Mouse (Mus musculus): ENCODE data around the gene Cmss1. TPM values are rescaled to one million over a fixed set of nuclear protein-coding genes. Genes with fewer than 3 reads are reported as not detected.

Cmss1 gene
- total and polyA plus RNA-seq, 2 experiments from 2014 or later = 12.0 to 43.4 TPM

GRCm38 (mm10) chr16:57550088-57550487, 56.6 kb downstream of the Cmss1 start:
- WGBS = 62% methylated on average over 3 of the region's 3 CpGs
- Histone ChIP-seq H3K27me3 (ENCODE audit: insufficient read depth, low read length) (peaks cover 9% of the 10 kb centered on the region), H3K4me3 (ENCODE audit: low read depth, low read length) (no peak overlapping the region), H3K4me2 (ENCODE audit: low read depth) (no peak overlapping the region), H3K9me3 (ENCODE audit: low read length) (no peaks in the 10 kb centered on the region), H3K9ac (no peak overlapping the region), H3K36me3 (ENCODE audit: insufficient read depth) (no peaks in the 10 kb centered on the region), H3K27ac (ENCODE audit: low read depth, low read length) (no peak overlapping the region), H3K4me1 (ENCODE audit: insufficient read depth) (no peaks in the 10 kb centered on the region)
- ATAC-seq = no peak
- no peak for TF ChIP-seq CTCF (IDR thresholded peaks at IDR 0.05; ENCODE audit: low read depth)
- DNase-seq = no peak

GRCm38 (mm10) chr16:57549061-57550037, 57.3 kb downstream of the Cmss1 start:
- no peaks in the 10 kb centered on the region; the same call in 1 of the 2 replicates for H3K4me1 ChIP-seq (ENCODE audit: insufficient read depth)
- DNase-seq = peak; percentile 63
- peak; percentile 97 for ATAC-seq
- no peak for TF ChIP-seq CTCF (IDR thresholded peaks at IDR 0.05; ENCODE audit: low read depth)
- no peaks in the 10 kb centered on the region for H3K36me3 ChIP-seq (ENCODE audit: insufficient read depth)
- peaks cover 9% of the 10 kb centered on the region for H3K27me3 ChIP-seq (ENCODE audit: insufficient read depth, low read length)
- no peaks in the 10 kb centered on the region for H3K9me3 ChIP-seq (ENCODE audit: low read length)
- H3K4me2 ChIP-seq (ENCODE audit: low read depth) = peak overlapping the region; percentile 97
- WGBS = 2% methylated on average over 64 of the region's 64 CpGs
- H3K4me3 ChIP-seq (ENCODE audit: low read depth, low read length) = peak overlapping the region; percentile 60
- H3K9ac ChIP-seq = peak overlapping the region; percentile 59
- no peak overlapping the region for H3K27ac ChIP-seq (ENCODE audit: low read depth, low read length)

- no peak for ATAC-seq
- 65% methylated on average over 2 of the region's 2 CpGs for WGBS
- peak overlapping the region; percentile 97 for H3K4me2 ChIP-seq (ENCODE audit: low read depth)
- no peak overlapping the region for H3K27ac ChIP-seq (ENCODE audit: low read depth, low read length)
- H3K9ac ChIP-seq = peak overlapping the region; percentile 59; the same call in 1 of the 2 replicates
- no peak for TF ChIP-seq CTCF (IDR thresholded peaks at IDR 0.05; ENCODE audit: low read depth)
- H3K4me3 ChIP-seq (ENCODE audit: low read depth, low read length) = peak overlapping the region; percentile 60
- H3K9me3 ChIP-seq (ENCODE audit: low read length) = no peaks in the 10 kb centered on the region
- DNase-seq = no peak
- H3K4me1 ChIP-seq (ENCODE audit: insufficient read depth) = no peaks in the 10 kb centered on the region; the same call in 1 of the 2 replicates
- H3K36me3 ChIP-seq (ENCODE audit: insufficient read depth) = no peaks in the 10 kb centered on the region
- peaks cover 9% of the 10 kb centered on the region for H3K27me3 ChIP-seq (ENCODE audit: insufficient read depth, low read length)
Measured at GRCm38 (mm10) chr16:57548608-57549007, 58.1 kb downstream of the Cmss1 start.

- no peak overlapping the region for H3K9ac ChIP-seq
- TF ChIP-seq CTCF (IDR thresholded peaks at IDR 0.05; ENCODE audit: low read depth) = no peak
- H3K4me1 ChIP-seq (ENCODE audit: insufficient read depth) = no peaks in the 10 kb centered on the region; the same call in 1 of the 2 replicates
- ATAC-seq = no peak
- peaks cover 9% of the 10 kb centered on the region for H3K27me3 ChIP-seq (ENCODE audit: insufficient read depth, low read length)
- H3K9me3 ChIP-seq (ENCODE audit: low read length) = no peaks in the 10 kb centered on the region
- WGBS = 31% methylated on average over 1 of the region's 1 CpGs
- H3K36me3 ChIP-seq (ENCODE audit: insufficient read depth) = no peaks in the 10 kb centered on the region
- H3K4me2 ChIP-seq (ENCODE audit: low read depth) = no peak overlapping the region
- no peak overlapping the region for H3K27ac ChIP-seq (ENCODE audit: low read depth, low read length)
- DNase-seq = no peak
- no peak overlapping the region for H3K4me3 ChIP-seq (ENCODE audit: low read depth, low read length)
Measured at GRCm38 (mm10) chr16:57546355-57546754, 60.3 kb downstream of the Cmss1 start.

GRCm38 (mm10) chr16:57544441-57544840, 62.2 kb downstream of the Cmss1 start:
- H3K4me1 ChIP-seq (ENCODE audit: insufficient read depth) = no peaks in the 10 kb centered on the region; the same call in 1 of the 2 replicates
- no peak overlapping the region for H3K27ac ChIP-seq (ENCODE audit: low read depth, low read length)
- ATAC-seq = no peak; the same call in 1 of the 2 replicates
- 0 out of 2 replicates have a peak, but pooled peaks cover under 1% of the 10 kb centered on the region for H3K27me3 ChIP-seq (ENCODE audit: insufficient read depth, low read length)
- DNase-seq = no peak
- 48% methylated on average over 8 of the region's 8 CpGs for WGBS
- H3K4me3 ChIP-seq (ENCODE audit: low read depth, low read length) = no peak overlapping the region
- H3K9ac ChIP-seq = no peak overlapping the region
- no peak for TF ChIP-seq CTCF (IDR thresholded peaks at IDR 0.05; ENCODE audit: low read depth)
- H3K9me3 ChIP-seq (ENCODE audit: low read length) = no peaks in the 10 kb centered on the region
- H3K36me3 ChIP-seq (ENCODE audit: insufficient read depth) = no peaks in the 10 kb centered on the region
- H3K4me2 ChIP-seq (ENCODE audit: low read depth) = no peak overlapping the region

- no peaks in the 10 kb centered on the region for H3K27me3 ChIP-seq (ENCODE audit: insufficient read depth, low read length)
Measured at GRCm38 (mm10) chr16:57543243-57543642, 63.4 kb downstream of the Cmss1 start.

GRCm38 (mm10) chr16:57536511-57536910, 70.2 kb downstream of the Cmss1 start:
- no peak for TF ChIP-seq CTCF (IDR thresholded peaks at IDR 0.05; ENCODE audit: low read depth)
- H3K27ac ChIP-seq (ENCODE audit: low read depth, low read length) = no peak overlapping the region
- 84% methylated on average over 7 of the region's 7 CpGs for WGBS
- H3K36me3 ChIP-seq (ENCODE audit: insufficient read depth) = no peaks in the 10 kb centered on the region
- no peaks in the 10 kb centered on the region for H3K27me3 ChIP-seq (ENCODE audit: insufficient read depth, low read length)
- no peak overlapping the region for H3K4me3 ChIP-seq (ENCODE audit: low read depth, low read length)
- H3K4me1 ChIP-seq (ENCODE audit: insufficient read depth) = no peaks in the 10 kb centered on the region
- H3K9ac ChIP-seq = no peak overlapping the region
- DNase-seq = no peak
- no peak for ATAC-seq
- H3K4me2 ChIP-seq (ENCODE audit: low read depth) = no peak overlapping the region
- H3K9me3 ChIP-seq (ENCODE audit: low read length) = no peaks in the 10 kb centered on the region

More at GRCm38 (mm10) chr16:57543243-57543642, 63.4 kb downstream of the Cmss1 start:
- DNase-seq = no peak
- no peak for TF ChIP-seq CTCF (IDR thresholded peaks at IDR 0.05; ENCODE audit: low read depth)
- Histone ChIP-seq H3K9ac (no peak overlapping the region), H3K4me2 (ENCODE audit: low read depth) (no peak overlapping the region), H3K4me3 (ENCODE audit: low read depth, low read length) (no peak overlapping the region), H3K9me3 (ENCODE audit: low read length) (no peaks in the 10 kb centered on the region), H3K27ac (ENCODE audit: low read depth, low read length) (no peak overlapping the region), H3K36me3 (ENCODE audit: insufficient read depth) (no peaks in the 10 kb centered on the region), H3K4me1 (ENCODE audit: insufficient read depth) (no peaks in the 10 kb centered on the region; the same call in 1 of the 2 replicates)
- no peak for ATAC-seq
- WGBS = 97% methylated on average over 3 of the region's 3 CpGs

All from forebrain, postnatal 0 days (tissue).